Mouse (Mus musculus): Measurements from ENCODE around the gene Podn.

GRCm38 (mm10) chr4:108016321-108016720 lies 79.9 kb downstream of the Podn start:
- TF ChIP-seq CTCF (IDR thresholded peaks at IDR 0.05; ENCODE audit: control insufficient read depth, insufficient read depth, low read length) (no peak), POLR2A (IDR thresholded peaks at IDR 0.05; ENCODE audit: borderline replicate concordance, control insufficient read depth, low read depth, low read length) (no peak)

Measured in bone marrow, adult 2 months (tissue).